Mouse (Mus musculus) brain, adult 2 months (tissue): ENCODE results near the gene Mrpl12.

ENCODE experiments used
- DNase-seq: peaks from one replicate; pipeline ENCODE4 v3.0.0; 2011; ENCODE audit warnings: low read depth, low spot score

Mrpl12 gene

DNA sequence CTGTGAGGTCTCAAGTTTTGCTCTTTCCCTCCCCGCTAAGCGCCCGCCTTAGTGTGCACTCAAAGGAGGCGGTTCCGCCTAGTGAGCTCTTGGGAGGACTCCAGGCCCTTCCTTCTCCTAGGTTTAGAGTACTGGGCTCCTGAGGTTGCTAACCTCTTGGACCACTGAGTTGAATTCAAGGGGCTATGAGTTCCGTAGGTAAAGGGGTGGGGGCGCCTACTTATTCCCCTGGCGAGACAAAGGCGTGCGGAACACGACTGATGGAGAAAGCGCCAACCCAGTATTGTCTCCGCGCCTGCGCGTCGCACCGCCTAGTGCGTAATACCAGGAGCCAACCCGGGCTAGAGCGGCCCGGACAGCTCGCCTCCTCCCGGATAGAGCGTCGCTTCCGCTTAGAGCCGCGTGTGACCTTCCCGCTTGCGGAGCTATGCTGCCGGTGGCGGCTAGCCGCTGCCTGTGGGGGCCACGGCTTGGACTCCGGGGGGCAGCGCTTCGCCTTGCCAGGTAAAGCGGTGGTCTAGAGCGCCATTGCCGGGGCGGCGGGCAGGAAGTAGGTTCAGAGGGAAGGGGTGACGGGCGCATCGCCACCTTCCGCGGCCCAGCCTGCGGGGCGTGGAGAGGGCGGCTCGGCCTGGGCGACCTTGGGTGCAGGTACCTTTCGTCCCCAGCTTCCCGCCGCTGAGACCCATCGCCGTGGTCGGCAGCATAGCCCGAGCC, at the start of gene Mrpl12:
Gene Mrpl12, plus strand, starts transcription at position 349 of the 717 bp plus-strand sequence.
- DNase-seq: peak; percentile 99

DNA sequence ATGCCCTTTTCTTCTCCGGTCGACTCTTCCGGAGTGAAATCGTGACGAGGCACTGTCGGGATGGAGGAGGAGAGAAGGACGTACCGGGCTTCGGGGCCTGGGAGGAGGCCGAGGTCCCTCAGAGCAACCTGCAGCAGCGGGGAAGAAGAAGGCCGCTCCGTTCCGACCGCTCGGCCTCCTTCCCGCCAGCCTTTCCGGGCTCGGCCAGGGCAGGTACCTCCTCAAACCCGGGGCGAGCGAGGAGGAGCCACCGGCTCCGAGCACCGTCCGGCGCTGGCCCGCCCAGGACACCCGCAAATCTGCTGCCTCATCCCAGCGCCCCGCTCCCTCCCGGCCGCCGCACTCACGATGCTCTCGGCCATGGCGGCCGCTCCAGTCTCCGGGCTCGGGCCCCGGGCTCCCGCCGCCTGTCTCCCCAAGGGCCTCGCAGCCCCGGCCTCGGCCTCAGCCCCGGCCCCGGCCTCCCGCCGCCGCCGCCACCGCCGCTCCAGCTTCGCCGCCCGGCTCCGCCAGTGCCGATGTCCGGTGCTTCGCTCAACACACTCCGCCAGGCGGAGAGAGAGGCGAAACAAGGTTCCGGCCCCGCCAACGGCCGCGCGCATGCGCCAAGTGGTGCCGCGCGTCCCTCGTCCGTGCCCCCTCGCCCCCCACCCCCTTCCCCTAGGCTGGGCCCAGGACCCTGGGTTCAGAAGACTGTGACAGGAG, 47.1 kb upstream of the Mrpl12 start, which contains the start of gene Nploc4:
Gene Nploc4, minus strand, starts transcription at position 557 of the 705 bp plus-strand sequence.
- peak; percentile 91 for DNase-seq

DNA sequence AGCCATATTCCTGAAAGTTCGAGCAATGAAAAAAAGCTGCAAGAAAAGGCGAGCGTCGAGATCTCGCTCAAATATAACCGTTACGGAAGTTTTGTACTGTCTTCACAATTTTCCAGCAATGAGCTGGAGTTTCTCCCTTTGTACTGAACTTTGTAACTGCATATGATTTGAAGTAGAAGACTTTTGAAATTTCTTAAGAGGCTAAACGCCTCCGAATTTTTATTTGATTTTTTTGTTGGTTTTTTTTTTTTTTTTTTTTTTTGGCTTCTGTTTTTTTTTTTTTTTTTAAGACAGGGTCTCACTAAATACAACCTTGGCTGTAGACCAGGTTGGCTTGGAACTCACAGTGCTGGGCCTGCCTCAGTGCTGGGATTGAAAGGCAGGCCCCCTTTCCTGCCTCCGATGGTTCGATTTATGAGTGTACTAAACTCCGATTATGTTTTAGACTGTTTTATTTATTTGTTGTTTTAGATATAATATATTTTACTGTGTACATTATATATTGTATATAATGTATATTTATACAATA, 46.5 kb upstream of the Mrpl12 start:
- DNase-seq: no peak

DNA sequence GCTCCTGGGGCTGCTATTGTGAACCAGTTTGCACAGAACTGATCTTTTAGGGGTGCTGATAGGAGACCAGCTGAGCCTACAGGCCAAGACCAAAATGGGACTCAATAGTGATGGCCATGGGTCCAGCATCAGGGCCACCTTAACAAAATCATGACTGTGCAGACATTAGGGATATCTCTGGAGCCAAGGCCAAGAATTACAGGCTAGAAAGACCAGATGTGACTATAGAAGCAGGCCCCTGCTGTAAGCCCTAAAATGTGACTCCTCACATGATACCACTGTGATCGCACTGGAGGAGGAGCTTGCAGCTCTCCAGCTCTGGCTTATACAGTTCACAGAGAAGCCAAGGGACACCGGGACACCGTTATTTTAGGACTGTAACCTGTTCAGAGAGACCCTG, 42.1 kb upstream of the Mrpl12 start, which contains the start of gene Tspan10:
Gene Tspan10, plus strand, starts transcription at position 301 of the 400 bp plus-strand sequence.
- no peak for DNase-seq

DNA sequence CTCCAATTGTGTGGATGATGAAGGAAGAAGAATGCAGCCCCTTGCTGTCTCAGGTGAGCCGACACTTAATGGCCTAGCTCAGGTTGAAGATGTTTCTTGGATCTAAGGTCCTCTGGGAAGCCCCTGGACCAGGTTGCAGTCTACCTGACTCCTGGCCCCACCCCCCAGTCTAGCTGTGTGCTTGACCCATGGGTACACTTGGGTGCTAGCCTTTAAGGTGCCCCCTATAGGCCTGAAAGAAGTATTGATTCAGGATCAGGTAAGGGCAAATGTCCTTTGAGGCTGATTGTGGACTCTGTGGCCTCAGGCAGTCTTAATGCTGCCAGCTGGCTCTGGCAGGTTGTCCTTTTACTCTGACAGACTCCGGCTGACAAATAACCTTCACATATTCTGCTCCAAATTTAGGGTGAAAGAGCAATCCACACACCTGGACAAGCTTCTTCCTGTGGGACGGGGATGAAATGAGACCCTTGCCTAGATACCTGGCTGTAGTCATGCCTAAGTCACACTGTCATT, 41.6 kb upstream of the Mrpl12 start:
- DNase-seq: no peak

DNA sequence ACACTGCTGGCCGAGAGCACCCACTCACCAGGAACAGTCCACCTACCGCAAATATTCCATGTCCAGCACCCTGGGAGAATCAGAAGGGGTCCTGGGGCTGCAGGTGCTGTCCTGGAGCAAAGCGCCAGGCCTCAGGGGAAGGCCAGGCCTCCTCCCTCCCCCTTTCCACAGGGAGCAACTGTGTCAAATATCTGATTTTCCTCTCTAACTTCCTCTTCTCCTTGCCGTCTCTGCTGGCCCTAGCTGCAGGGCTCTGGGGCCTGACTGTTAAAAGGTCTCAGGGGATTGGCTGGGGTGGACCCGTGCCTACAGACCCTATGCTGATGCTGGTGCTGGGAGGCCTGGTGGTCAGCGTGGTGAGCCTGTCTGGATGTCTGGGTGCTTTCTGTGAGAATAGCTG, 40.3 kb upstream of the Mrpl12 start:
- DNase-seq: no peak

DNA sequence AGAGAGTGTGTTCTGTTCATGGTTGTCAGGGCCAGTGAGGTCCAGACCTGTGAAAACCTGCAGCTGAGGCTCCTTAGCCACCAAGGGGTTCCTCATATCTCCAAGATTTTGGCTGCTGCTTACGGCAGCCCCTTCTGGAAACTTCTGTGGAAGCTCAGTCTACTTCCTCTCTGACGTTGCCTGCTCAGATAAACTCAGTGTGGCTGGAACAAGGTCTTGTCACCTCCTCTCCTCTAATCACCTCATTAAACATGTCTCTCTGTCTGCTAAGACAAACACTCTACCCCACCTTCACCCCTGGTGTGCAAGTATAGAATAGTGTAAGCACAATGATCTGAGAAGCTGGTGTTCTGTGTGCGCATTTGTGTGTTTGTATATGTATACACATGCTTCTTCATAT, 38.9 kb upstream of the Mrpl12 start:
- no peak for DNase-seq

DNA sequence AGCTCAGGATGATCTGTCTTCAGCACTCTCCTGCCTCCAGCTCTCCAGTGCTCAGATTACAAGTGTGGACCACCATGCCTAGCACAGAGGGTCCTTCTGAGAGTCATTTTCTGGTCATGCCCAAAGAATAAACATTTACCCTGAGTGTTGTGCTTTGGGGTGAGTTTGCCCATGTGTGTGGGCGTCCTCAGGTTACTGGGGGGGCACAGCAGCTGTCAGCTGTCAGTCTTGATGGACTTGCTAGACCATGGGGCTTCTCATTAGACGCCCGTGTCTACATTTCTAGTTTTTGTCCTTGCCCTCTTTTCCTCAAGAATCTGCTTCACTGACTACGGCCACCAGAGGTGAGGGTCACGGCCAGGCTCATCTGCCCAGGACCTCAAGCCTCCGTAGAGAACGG, 37.2 kb upstream of the Mrpl12 start:
- no peak for DNase-seq

DNA sequence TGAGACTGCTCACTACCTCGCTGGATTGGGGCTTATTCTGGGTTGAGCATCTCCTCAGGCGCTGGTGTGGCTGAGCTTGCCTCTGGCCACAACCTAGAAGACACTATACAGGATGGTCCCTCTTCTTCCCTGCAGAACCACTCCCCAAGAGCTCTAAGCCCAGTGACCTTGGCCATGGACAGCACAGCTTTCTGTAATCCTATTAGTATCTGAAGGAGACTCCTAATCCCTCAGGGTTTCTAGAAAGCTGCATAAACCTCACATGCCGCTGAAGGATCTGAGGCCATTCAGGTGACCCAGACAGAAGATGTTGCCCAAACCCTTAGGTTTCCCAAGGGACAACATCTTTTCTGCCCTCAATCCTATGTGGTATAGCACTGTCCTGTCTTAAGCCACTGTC, 32.2 kb upstream of the Mrpl12 start:
- no peak for DNase-seq

DNA sequence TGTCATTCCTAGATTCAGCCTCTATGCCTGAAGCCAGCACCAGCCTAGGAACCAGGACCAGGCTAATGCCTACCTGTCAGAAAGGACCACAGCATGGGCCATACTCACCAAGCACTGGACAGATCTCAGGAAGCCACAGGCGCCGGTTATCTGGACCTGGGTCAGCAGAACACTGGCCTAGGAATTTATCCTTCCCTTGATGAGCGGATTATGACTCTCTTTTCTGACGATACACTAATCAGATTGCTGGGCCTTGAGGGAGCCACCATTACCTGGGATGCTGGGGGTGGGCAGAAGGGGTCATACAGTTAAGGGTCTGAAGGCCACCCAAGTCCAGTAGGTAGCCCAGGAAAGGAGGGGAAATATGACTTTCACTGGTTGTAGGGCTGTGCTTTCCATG, 31.1 kb upstream of the Mrpl12 start, which contains the start of gene Pde6g:
Gene Pde6g, minus strand, starts transcription at position 195 of the 400 bp plus-strand sequence.
- no peak for DNase-seq

DNA sequence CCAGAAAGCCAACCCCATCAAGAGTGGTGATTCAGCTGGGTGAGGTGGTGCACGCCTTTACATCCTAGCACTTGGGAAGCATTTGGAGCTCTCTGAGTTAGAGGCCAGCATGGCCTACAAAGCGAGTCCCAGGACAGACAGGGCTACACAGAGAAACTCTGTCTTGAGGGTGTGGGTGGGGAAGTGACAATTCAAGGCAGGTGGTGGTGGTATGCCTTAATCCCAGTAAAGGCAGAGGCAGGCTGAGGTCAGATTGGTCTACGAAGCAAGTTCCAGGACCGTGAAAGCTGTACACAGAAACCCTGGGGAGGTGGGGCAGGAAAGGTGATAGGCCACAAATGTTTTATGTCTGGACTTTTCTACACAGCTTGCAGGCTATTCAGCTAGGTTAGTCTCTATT, 29.4 kb upstream of the Mrpl12 start:
- no peak for DNase-seq

DNA sequence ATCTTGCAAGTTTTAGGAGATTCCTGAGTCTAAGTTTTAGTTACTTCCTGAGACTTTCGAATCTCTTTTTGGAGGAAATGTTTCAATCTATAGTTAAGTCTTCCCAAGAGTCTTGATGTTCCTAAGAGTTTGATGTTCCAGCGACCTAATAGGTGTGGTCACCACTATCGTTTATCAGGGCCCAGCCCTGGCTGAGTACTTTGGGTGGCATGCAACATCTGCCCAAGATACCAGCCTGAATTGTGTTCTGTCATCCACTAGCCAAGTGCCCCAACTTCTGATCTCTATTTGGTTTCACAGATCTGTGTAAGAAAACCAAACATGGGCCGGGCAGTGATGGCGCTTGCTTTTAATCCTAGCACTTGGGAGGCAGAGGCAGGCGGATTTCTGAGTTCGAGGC, 29.0 kb upstream of the Mrpl12 start:
- DNase-seq: no peak

DNA sequence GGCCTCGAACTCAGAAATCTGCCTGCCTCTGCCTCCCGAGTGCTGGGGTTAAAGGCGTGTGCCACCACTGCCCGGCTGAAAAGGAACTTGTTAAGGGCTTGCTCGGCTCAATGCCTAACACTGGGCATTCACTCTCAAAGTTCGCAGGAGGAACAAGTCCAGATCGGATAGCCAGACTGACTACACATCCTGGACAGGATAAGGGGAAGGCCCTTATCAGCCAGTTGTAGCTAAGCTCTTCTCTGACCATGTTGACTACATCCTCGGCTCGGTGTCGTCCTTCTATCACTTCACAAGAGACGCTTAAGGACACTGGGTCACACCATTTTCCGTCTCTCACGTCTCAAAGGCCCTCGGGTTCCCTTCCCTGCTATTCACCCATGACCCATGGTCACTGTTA, 27.0 kb upstream of the Mrpl12 start:
- no peak for DNase-seq

DNA sequence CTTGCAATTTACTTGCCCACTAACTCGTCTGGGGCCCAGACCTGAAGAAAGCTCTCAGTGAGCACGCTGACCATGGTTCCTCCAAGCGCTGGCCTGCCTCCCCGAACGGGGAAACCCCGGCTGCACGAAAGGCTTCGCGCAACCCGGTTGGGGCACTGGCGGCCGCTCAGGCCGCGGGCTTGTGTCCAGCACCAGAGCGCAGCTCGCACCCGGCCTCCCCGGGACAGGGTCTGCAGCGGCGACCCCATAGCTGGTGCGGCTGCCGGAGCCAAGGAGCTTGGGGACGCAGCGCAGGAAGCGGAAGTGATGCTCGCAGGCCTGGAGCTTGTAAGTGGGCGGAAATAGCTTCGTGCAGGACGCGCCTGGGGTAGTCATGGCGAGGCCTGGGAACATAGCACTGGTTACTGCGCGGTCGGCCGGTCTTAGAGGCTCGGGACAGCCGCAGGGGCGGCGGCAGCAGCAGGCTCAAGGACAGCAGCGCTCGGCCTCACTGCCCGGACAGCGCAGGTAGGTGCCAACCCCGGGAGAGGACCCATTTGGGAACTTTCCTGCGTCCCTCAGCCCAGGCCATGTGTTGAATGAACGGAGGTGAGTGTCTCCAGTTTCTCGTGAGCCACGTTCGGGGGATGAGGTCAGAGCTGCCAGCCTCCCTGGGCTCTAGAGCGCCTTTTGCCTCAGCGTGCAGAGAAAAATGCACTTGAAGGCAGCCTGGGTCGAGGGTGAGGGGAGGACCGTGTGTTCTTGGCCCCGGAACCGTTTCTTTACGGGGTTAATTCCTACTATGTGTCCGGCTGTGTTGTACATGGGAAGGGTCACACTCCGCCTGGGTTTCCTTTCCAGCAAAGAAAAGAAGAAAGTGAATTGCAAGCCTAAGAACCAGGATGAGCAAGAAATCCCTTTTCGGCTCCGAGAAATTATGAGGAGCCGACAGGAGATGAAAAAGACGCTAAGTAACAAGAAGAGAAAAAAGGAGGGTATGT, 26.4 kb upstream of the Mrpl12 start, which contains the start of the genes Oxld1 and Ccdc137:
Gene Oxld1, minus strand, starts transcription at position 297 of the 980 bp plus-strand sequence.
Gene Ccdc137, plus strand, starts transcription at position 344 of the 980 bp plus-strand sequence.
- peak; percentile 95 for DNase-seq

DNA sequence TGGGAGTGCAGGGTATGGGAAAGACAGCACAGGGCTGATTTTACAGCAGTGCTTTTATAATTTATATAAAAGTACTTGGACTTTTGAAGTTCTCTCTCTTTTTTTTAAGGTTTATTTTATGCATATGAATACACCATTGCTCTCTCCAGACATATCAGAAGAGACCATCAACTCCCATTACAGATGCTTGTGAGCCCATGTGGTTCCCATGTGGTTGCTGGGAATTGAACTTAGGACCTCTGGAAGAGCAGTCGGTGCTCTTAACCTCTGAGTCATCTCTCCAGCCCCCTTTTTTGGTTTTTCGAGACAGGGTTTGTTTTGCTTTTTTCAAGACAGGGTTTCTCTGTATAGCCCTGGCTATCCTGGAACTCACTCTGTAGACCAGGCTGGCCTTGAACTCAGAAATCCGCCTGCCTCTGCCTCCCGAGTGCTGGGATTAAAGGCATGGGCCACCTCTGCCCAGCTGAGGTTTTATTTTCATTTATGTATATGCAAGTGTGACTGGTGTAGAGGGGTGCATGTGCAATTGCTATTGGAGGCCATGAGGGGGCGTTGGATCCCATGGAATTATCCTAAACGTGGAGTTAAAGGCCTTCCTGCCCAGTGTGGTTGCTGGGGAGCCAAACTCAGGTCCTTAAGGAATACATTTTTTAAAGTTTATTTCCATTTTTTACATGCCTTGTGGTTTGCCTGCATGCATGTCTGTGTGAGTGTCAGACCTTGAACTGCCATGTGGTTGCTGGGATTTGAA, 25.4 kb upstream of the Mrpl12 start:
- no peak for DNase-seq

DNA sequence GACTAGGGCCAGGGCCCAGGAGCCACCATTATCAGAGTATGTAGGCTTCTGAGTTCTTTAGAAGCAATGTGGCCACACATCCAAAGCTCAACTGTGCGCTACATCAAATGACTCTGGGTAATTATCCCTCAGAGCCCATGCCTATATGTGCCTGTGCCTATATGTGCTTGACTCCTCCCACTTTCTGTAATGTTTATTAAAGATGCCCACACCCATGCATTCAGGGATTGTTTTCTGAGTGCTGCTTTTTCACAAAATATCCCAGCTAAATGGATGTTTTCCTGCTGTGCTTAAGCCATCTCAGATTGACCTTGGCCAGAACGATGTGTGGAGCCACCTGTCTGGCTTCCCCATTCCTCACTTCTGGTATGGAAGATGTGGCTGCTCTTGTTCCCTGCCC, 20.9 kb upstream of the Mrpl12 start:
- no peak for DNase-seq

DNA sequence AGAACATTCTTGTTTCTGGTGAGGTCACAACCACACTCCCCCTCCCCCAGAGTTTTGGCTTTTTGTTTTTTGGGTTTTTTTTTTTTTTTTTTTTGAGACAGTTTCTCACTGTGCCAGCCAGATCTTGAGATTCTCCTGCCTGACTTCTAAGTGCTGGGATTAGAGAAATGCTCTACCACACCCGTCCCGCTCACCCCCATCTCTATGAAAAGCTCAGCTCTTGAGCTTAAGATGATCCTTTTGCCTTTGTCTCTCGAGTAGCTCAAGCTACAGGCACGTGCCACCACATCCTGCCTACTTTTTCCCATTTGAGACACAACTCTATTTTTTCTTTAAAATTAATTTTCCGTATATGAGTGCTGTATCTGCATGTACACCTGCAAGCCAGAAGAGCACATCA, 20.0 kb upstream of the Mrpl12 start:
- no peak for DNase-seq

DNA sequence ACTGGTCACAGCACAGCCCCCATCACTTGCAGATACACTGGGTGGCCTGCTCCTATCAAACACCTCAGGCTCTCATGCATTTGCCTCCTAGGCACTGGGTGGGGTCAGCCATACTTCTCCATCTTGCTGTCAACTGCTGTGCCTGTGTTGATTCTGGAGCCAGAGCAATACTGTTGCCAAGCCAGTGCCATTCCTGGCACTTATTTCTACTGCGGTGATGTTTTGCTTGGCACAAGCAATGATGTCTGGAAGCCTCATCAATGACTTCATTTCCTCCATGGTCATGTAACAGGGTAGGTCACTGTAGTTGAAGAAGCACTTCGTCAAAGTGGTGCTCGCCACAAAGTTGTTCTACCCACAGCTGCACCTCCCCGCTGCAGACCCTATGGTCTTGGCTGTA, 18.9 kb upstream of the Mrpl12 start:
- no peak for DNase-seq

DNA sequence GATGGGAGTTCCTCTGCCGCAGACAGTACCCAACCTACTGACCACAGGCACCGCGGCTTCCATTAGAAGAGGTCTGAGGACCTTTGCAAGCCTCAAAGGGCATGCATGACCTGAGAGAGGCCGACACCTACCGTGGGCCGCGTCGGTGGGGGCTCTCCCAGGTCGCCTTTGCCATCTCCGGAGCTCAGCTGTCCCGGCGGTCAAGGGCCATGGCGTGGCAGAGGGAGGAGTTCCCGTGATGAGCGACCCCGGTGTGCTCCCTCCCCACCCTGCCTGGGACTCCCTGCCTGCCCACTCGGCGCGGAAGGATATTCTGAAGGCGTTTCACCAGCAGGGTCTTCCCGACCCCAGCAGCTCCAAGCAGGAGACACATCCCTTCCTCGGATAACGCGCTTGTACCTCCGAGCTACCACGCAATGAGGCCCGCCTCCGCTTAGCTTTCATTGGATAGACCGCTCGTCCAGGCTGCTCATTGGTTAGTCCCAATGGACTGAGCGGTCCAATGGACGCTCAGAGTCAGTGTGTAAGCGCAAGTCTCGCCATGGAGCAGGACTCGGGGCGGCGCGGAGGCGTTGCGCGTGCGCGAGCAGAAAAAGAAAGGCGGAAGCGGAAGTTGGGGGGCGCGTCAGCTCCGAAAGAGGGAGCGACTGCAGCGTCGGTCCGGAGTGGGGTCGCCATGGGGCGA, 17.2 kb upstream of the Mrpl12 start, which contains the start of gene Arl16:
Gene Arl16, minus strand, starts transcription at position 557 of the 685 bp plus-strand sequence.
- peak; percentile 99 for DNase-seq

DNA sequence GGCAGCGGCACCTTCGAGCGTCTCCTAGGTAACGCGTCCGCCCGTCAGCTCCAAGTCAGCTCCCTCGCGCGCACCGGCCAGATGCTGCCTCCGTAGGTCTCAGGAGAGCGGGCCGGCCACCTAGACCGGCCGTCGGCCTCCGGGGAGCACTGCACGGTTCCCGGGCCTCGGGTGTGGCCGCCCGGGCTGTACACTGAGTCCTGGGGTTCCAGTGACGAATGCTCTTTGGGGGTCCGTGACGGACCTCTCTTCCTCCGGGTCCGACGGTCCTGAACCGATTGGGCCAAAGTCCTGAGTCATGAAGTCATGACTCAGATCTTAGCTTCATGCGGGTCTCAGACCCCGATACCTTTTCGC, 16.7 kb upstream of the Mrpl12 start:
- DNase-seq: no peak
